21 mouse cellular contexts compared by ENCODE assay signal in genomic region chr2:125562407-125562806, GRCm38 (mm10). TPM values are rescaled to one million over a fixed set of nuclear protein-coding genes. Genes with fewer than 3 reads are reported as not detected.
DNase-seq lines count a peak whose midpoint lies in the region; ATAC-seq and TF ChIP-seq lines count a peak whose summit lies in the region.
"Had no signal": no experiment of that assay in that cellular context is flagged by ENCODE, and none has a peak within 500 bp of the region (broad histone marks: within the 10 kb centered on the region; RNA-seq: fewer than 3 reads in every experiment).

No protein-coding gene starts in this region.

- peak; percentile 57 for DNase-seq in heart, adult 11 months
- no peak for DNase-seq in heart, postnatal 14 days
- peak; percentile 84 for DNase-seq in midbrain, embryonic 11.5 days (ENCODE audit: low spot score, missing footprints)
- no peak for DNase-seq in midbrain, postnatal 0 days (ENCODE audit: low spot score)
- DNase-seq: adrenal gland, adult 2 months; adrenal gland, adult 8-10 months; adrenal gland, postnatal 10 days; adrenal gland, postnatal 14 days; adrenal gland, postnatal 25 days; adrenal gland, postnatal 36 days; B cell, adult 2 months; cerebellum, adult 11 months; cerebellum, adult 11-12 months; cerebellum, adult 18-20 months had no signal

- no peaks in the 10 kb centered on the region for H3K9me3 ChIP-seq in midbrain, embryonic 11.5 days (ENCODE audit: control insufficient read depth, low read length)
- H3K9me3 ChIP-seq in midbrain, postnatal 0 days (ENCODE audit: low read length), result no peaks in the 10 kb centered on the region
- H3K9me3 ChIP-seq: G1E had no signal

- H3K4me2 ChIP-seq in midbrain, embryonic 11.5 days, result no peak overlapping the region
- no peak overlapping the region for H3K4me2 ChIP-seq in midbrain, postnatal 0 days (ENCODE audit: low read depth, low read length, poor library complexity, severe bottlenecking)

- H3K27ac ChIP-seq in midbrain, embryonic 11.5 days (ENCODE audit: low read depth, low read length), result no peak overlapping the region
- no peak overlapping the region for H3K27ac ChIP-seq in midbrain, postnatal 0 days (ENCODE audit: low read depth, low read length)

- no peak overlapping the region for H3K4me3 ChIP-seq in midbrain, embryonic 11.5 days (ENCODE audit: low read depth, low read length)
- no peak overlapping the region for H3K4me3 ChIP-seq in midbrain, postnatal 0 days (ENCODE audit: low read depth, low read length)

- H3K4me1 ChIP-seq in midbrain, embryonic 11.5 days (ENCODE audit: control insufficient read depth, insufficient read depth, low read length), result peaks cover 8% of the 10 kb centered on the region; the same call in 1 of the 2 replicates
- no peaks in the 10 kb centered on the region for H3K4me1 ChIP-seq in midbrain, postnatal 0 days (ENCODE audit: insufficient read depth, low read length)

- no peak for TF ChIP-seq CTCF in midbrain, postnatal 0 days (IDR thresholded peaks at IDR 0.05)

- H3K9ac ChIP-seq in midbrain, embryonic 11.5 days (ENCODE audit: low read length), result no peak overlapping the region
- no peak overlapping the region for H3K9ac ChIP-seq in midbrain, postnatal 0 days (replicated peaks; ENCODE audit: low read length, poor library complexity, severe bottlenecking)

- intact Hi-C loops in heart, postnatal 14 days (cut with DNase I), result no loop called here

- no peaks in the 10 kb centered on the region for H3K27me3 ChIP-seq in midbrain, embryonic 11.5 days (ENCODE audit: control insufficient read depth, insufficient read depth, low read length)
- H3K27me3 ChIP-seq in midbrain, postnatal 0 days (ENCODE audit: insufficient read depth, low read length), result no peaks in the 10 kb centered on the region
- H3K27me3 ChIP-seq: CH12.LX, Patski had no signal

- WGBS in midbrain, embryonic 11.5 days, result 92% methylated on average over 8 of the region's 8 CpGs
- WGBS in midbrain, postnatal 0 days, result 94% methylated on average over 8 of the region's 8 CpGs

- H3K36me3 ChIP-seq in midbrain, embryonic 11.5 days (ENCODE audit: control insufficient read depth, insufficient read depth, low read length), result peaks cover 3% of the 10 kb centered on the region; the same call in 1 of the 2 replicates
- H3K36me3 ChIP-seq in midbrain, postnatal 0 days (ENCODE audit: insufficient read depth, low read length), result peaks cover 6% of the 10 kb centered on the region

- no peak for ATAC-seq in midbrain, embryonic 11.5 days (ENCODE audit: low FRiP score)
- no peak for ATAC-seq in midbrain, postnatal 0 days (ENCODE audit: low FRiP score)
- ATAC-seq: activated CD4-positive, CD25-positive, alpha-beta regulatory T cell, adult 4 months; CD4-positive, CD25-positive, alpha-beta regulatory T cell, adult 4 months; Patski had no signal

RNA-seq across cellular contexts. Expression of gene Fbn1, which starts 54.6 kb away (rescaled TPM):
- 100 to 1,000 TPM; 163 TPM for total RNA-seq in heart, postnatal 14 days (2021)
- 9.0 and 9.1 TPM in 2 replicates for polyA plus RNA-seq in midbrain, embryonic 11.5 days (2014; fragmentation: Nextera tagmentation; extraction: Ambion mirVana)
- total RNA-seq in midbrain, postnatal 0 days (2014; rRNA removed), result 18.4 and 20.1 TPM in 2 replicates
- 1.4 and 1.6 TPM in 2 replicates for polyA plus RNA-seq in midbrain, postnatal 0 days (2015; fragmentation: Nextera tagmentation; extraction: Ambion mirVana)
- total RNA-seq: MEL had no signal
- polyA plus RNA-seq: activated CD4-positive, CD25-positive, alpha-beta regulatory T cell, adult 4 months; CD4-positive, CD25-positive, alpha-beta regulatory T cell, adult 4 months; G1E had no signal

RNA-seq across cellular contexts. Expression of gene Gm9913, which starts 57.5 kb away (rescaled TPM):
- under 1 TPM; 0.22 TPM for total RNA-seq in heart, postnatal 14 days (2021)
- 0.22 TPM in 1 of 2 replicates, not detected in the other for polyA plus RNA-seq in midbrain, embryonic 11.5 days (2014; fragmentation: Nextera tagmentation; extraction: Ambion mirVana)
- 0.27 and 0.52 TPM in 2 replicates for total RNA-seq in midbrain, postnatal 0 days (2014; rRNA removed)
- polyA plus RNA-seq in midbrain, postnatal 0 days (2015; fragmentation: Nextera tagmentation; extraction: Ambion mirVana), result 0.09 and 0.11 TPM in 2 replicates
- total RNA-seq: adrenal gland, adult 2 months; adrenal gland, postnatal 25 days; adrenal gland, postnatal 36 days; CH12.LX; ES-E14; G1E; MEL had no signal
- polyA plus RNA-seq: activated CD4-positive, CD25-positive, alpha-beta regulatory T cell, adult 4 months; adrenal gland, adult 2 months; CD4-positive, CD25-positive, alpha-beta regulatory T cell, adult 4 months; G1E had no signal

Comparison
In these comparisons a context has a peak if more than half of its experiments do, and no peak if none do; other contexts are left out.
1. DNase-seq: peak in heart, adult 11 months (single experiment) and midbrain, embryonic 11.5 days (single experiment); none in heart, postnatal 14 days (0 of 2) and midbrain, postnatal 0 days (single experiment).